Mouse (Mus musculus) thymus, adult 2 months (tissue): ENCODE measurements at regions not wholly inside any gene's neighbourhood (a gene's known extent, or its start where the extent isn't known, plus 50 kb on each side); places are given as distances from the start of the nearest gene placed in this dataset.

Experiments used
- CTCF ChIP-seq: fragments of 200-500 bp; IDR thresholded peaks from 2 replicates; pipeline ENCODE4 v1.5.1; 2012; ENCODE audit warnings: mild to moderate bottlenecking, control low read depth, low read length, moderate library complexity, borderline replicate concordance; ENCODE audit not compliant: control insufficient read depth, poor library complexity, insufficient read depth; ENCODE audit errors: extremely low read depth
- POLR2A ChIP-seq: fragments of 200-500 bp; IDR thresholded peaks from 2 replicates; pipeline ENCODE4 v1.6.1; 2012; ENCODE audit warnings: mild to moderate bottlenecking, low read length, control low read depth, moderate library complexity; ENCODE audit not compliant: control insufficient read depth, poor library complexity, insufficient read depth; ENCODE audit errors: extremely low read depth

DNA sequence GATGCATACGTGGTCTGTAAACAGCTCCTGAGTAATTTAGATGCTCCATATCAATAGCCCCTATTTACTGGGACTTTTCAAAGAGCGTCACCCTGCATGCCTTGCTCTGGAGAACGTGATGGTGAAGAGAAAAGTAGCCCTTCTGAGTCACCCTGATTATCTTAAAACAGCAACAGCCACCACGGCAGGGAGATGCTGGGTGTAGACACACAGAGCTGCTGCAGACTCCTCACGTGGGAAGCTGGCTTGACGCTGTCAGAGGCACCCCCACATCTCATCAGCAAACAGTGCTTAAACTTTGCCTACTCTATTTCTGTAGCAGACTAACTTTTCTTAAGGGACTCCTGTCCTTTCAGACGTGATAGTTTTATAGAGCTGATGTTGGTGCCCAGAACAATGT is 96.9 kb upstream of the 9330182O14Rik start:
- TF ChIP-seq POLR2A, result no peak
- no peak for TF ChIP-seq CTCF
